Mouse (Mus musculus): ENCODE results near the gene Rnasel.
"Not testable (repeated sequence)": the region's sequence is repeated elsewhere in the genome, so short reads cannot be mapped to it uniquely, and the experiment has no call there.

Rnasel gene

GRCm38 (mm10) chr1:153737101-153738085 is 11.8 kb upstream of the Rnasel start:
- no peak for DNase-seq (ENCODE audit: low spot score)

- no peak for DNase-seq (ENCODE audit: low spot score)
These were observed 9.7 kb upstream of the Rnasel start for GRCm38 (mm10) chr1:153739437-153740015.

GRCm38 (mm10) chr1:153740145-153740544 is 9.1 kb upstream of the Rnasel start, which contains the start of gene Rgs16:
TSS of gene Rgs16 (plus strand) at chr1:153740349.
- peak; percentile 48 for DNase-seq (ENCODE audit: low spot score)

- no peak for DNase-seq (ENCODE audit: low spot score)
These were observed 8.3 kb upstream of the Rnasel start for GRCm38 (mm10) chr1:153740775-153741400.

- DNase-seq (ENCODE audit: low spot score), result no peak
These were observed 7.5 kb upstream of the Rnasel start for GRCm38 (mm10) chr1:153741551-153742316.

- DNase-seq (ENCODE audit: low spot score), result peak; percentile 55
These were observed 6.7 kb upstream of the Rnasel start for GRCm38 (mm10) chr1:153742374-153743155.

GRCm38 (mm10) chr1:153746119-153746670 is 3.0 kb upstream of the Rnasel start:
- no peak for DNase-seq (ENCODE audit: low spot score)

GRCm38 (mm10) chr1:153746728-153747127 is 2.5 kb upstream of the Rnasel start:
- no peak for DNase-seq (ENCODE audit: low spot score)

GRCm38 (mm10) chr1:153747861-153748530 is 1.2 kb upstream of the Rnasel start:
- DNase-seq (ENCODE audit: low spot score), result no peak

GRCm38 (mm10) chr1:153748549-153748948 is 677 bp upstream of the Rnasel start:
- DNase-seq (ENCODE audit: low spot score), result no peak

GRCm38 (mm10) chr1:153750054-153750453 is 828 bp downstream of the Rnasel start:
- DNase-seq (ENCODE audit: low spot score), result no peak

GRCm38 (mm10) chr1:153751763-153752301 is 2.6 kb downstream of the Rnasel start:
- no peak for DNase-seq (ENCODE audit: low spot score)

- no peak for DNase-seq (ENCODE audit: low spot score)
These were observed 3.3 kb downstream of the Rnasel start for GRCm38 (mm10) chr1:153752521-153752920.

GRCm38 (mm10) chr1:153753725-153754464 is 4.7 kb downstream of the Rnasel start:
- DNase-seq (ENCODE audit: low spot score), result no peak

GRCm38 (mm10) chr1:153764136-153764535 is 14.9 kb downstream of the Rnasel start:
- DNase-seq (ENCODE audit: low spot score), result no peak

GRCm38 (mm10) chr1:153766298-153766697 is 17.1 kb downstream of the Rnasel start:
- DNase-seq (ENCODE audit: low spot score), result no peak

- DNase-seq (ENCODE audit: low spot score), result no peak
These were observed 18.1 kb downstream of the Rnasel start for GRCm38 (mm10) chr1:153767281-153767680.

- no peak for DNase-seq (ENCODE audit: low spot score)
These were observed 19.2 kb downstream of the Rnasel start for GRCm38 (mm10) chr1:153768465-153768864.

GRCm38 (mm10) chr1:153769571-153769970 is 20.3 kb downstream of the Rnasel start:
- not testable (repeated sequence) for DNase-seq (ENCODE audit: low spot score)

Data from ovary, postnatal 10 days (tissue).